Comparison of ENCODE assay signal across 13 mouse cellular contexts in the genomic region with DNA sequence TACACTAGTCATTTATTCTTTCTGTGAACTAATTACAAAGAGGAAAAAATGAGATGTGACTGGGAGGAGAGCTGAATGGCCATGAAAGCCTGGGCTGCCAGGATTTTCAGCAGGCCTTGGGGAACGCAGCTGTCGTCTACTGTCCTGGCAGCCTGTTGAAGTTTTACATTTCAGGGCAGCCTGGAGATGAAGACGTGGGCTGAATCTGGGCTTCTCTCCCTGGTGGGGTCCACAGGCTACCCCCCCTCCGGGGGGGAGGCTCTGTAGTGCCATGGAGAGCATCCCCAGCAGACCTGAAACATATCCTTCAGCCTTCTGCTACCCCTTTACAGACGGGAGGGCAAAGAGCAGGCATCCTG.
A peak's percentile ranks its signal among the peaks of the same experiment; 100 is the strongest.
DNase-seq lines count a peak whose midpoint lies in the region; ATAC-seq lines count a peak whose summit lies in the region.
"Had no signal": no experiment of that assay in that cellular context is flagged by ENCODE, and none has a peak within 500 bp of the region (broad histone marks: within the 10 kb centered on the region; RNA-seq: fewer than 3 reads in every experiment).

No protein-coding gene starts in this region.

- DNase-seq in gastrocnemius, postnatal 25 days, result peak; percentile 35
- DNase-seq in gastrocnemius, adult 18-20 months (ENCODE audit: low spot score), result no peak
- peak; percentile 35 for DNase-seq in retina, embryonic 14.5 days (ENCODE audit: low spot score)
- no peak for DNase-seq in retina, postnatal 1 day
- DNase-seq in T-cell, adult 2 months (ENCODE audit: low spot score), result no peak
- no peak for DNase-seq in kidney, postnatal 14 days
- DNase-seq: cerebellum, adult 9-10 months; kidney, adult 8-10 months; lung, postnatal 36 days; right cerebral cortex, postnatal 14 days had no signal

- peak overlapping the region; percentile 36; the same call in 1 of the 2 replicates for H3K9ac ChIP-seq in hindbrain, embryonic 13.5 days
- no peak overlapping the region for H3K9ac ChIP-seq in neural tube, embryonic 14.5 days (replicated peaks; ENCODE audit: low read depth, low read length)

- no peak overlapping the region for H3K4me3 ChIP-seq in hindbrain, embryonic 13.5 days
- no peak overlapping the region for H3K4me3 ChIP-seq in neural tube, embryonic 14.5 days (ENCODE audit: low read depth, low read length)
- H3K4me3 ChIP-seq: heart, embryonic 10.5 days had no signal

- H3K4me1 ChIP-seq in hindbrain, embryonic 13.5 days (replicated peaks), result peaks cover 17% of the 10 kb centered on the region
- H3K4me1 ChIP-seq in neural tube, embryonic 14.5 days (ENCODE audit: control insufficient read depth, insufficient read depth, low read length), result peaks cover 8% of the 10 kb centered on the region; the same call in 1 of the 2 replicates
- H3K4me1 ChIP-seq: heart, embryonic 10.5 days had no signal

- H3K27ac ChIP-seq in hindbrain, embryonic 13.5 days, result peak overlapping the region; percentile 78
- peak overlapping the region; percentile 62 for H3K27ac ChIP-seq in neural tube, embryonic 14.5 days (ENCODE audit: low read depth, low read length)
- H3K27ac ChIP-seq: heart, embryonic 10.5 days had no signal

- H3K36me3 ChIP-seq in hindbrain, embryonic 13.5 days, result peaks cover 88% of the 10 kb centered on the region
- peaks cover 52% of the 10 kb centered on the region for H3K36me3 ChIP-seq in neural tube, embryonic 14.5 days (ENCODE audit: control insufficient read depth, insufficient read depth, low read length)

- H3K9me3 ChIP-seq in hindbrain, embryonic 13.5 days, result no peaks in the 10 kb centered on the region
- H3K9me3 ChIP-seq in neural tube, embryonic 14.5 days (ENCODE audit: control insufficient read depth, low read length), result no peaks in the 10 kb centered on the region
- H3K9me3 ChIP-seq: heart, embryonic 10.5 days had no signal

- ATAC-seq in hindbrain, embryonic 13.5 days (ENCODE audit: low FRiP score), result peak; percentile 29
- peak; percentile 41 for ATAC-seq in neural tube, embryonic 14.5 days (ENCODE audit: low read depth)

- H3K27me3 ChIP-seq in hindbrain, embryonic 13.5 days, result no peaks in the 10 kb centered on the region
- no peaks in the 10 kb centered on the region for H3K27me3 ChIP-seq in neural tube, embryonic 14.5 days (ENCODE audit: control insufficient read depth, insufficient read depth, low read length)

- H3K4me2 ChIP-seq in hindbrain, embryonic 13.5 days, result no peak overlapping the region
- no peak overlapping the region for H3K4me2 ChIP-seq in neural tube, embryonic 14.5 days (ENCODE audit: low read depth, low read length)

- 65% methylated on average over 5 of the region's 5 CpGs for WGBS in hindbrain, embryonic 13.5 days
- 44% methylated on average over 5 of the region's 5 CpGs for WGBS in neural tube, embryonic 14.5 days

Comparison
In these comparisons a context has a peak if more than half of its experiments do, and no peak if none do; other contexts are left out.
1. DNase-seq: peak in gastrocnemius, postnatal 25 days (single experiment) and retina, embryonic 14.5 days (single experiment); none in gastrocnemius, adult 18-20 months (single experiment), retina, postnatal 1 day (single experiment), T-cell, adult 2 months (single experiment) and kidney, postnatal 14 days (single experiment).